Mouse (Mus musculus) ES-Bruce4 (cell line): ENCODE data around the gene AB124611. TPM values are rescaled to one million over a fixed set of nuclear protein-coding genes. Genes with fewer than 3 reads are reported as not detected.

ENCODE experiments used
- H3K27ac ChIP-seq: 2 replicates; pipeline ENCODE4 v1.5.1; 2012; ENCODE audit warnings: low read length, inconsistent platforms; ENCODE audit not compliant: insufficient read depth
- H3K27me3 ChIP-seq: 2 replicates; pipeline ENCODE4 v1.6.1; 2012; ENCODE audit warnings: mild to moderate bottlenecking, low read length, inconsistent platforms; ENCODE audit not compliant: control insufficient read depth, poor library complexity, insufficient read depth, severe bottlenecking
- H3K36me3 ChIP-seq: 2 replicates; pipeline ENCODE4 v1.6.1; 2012; ENCODE audit warnings: inconsistent platforms, mild to moderate bottlenecking, low read length, moderate library complexity; ENCODE audit not compliant: control insufficient read depth, poor library complexity, insufficient read depth, severe bottlenecking
- H3K4me1 ChIP-seq: one replicate; pipeline ENCODE4 v1.8.1; 2011; ENCODE audit warnings: low read length; ENCODE audit not compliant: control insufficient read depth, insufficient read depth
- H3K4me3 ChIP-seq: 2 replicates; pipeline ENCODE4 v1.5.1; 2011; ENCODE audit warnings: low read depth, mild to moderate bottlenecking, low read length
- H3K9ac ChIP-seq: 2 replicates; pipeline ENCODE4 v1.6.1; 2012; ENCODE audit warnings: low read depth, mild to moderate bottlenecking, inconsistent platforms; ENCODE audit not compliant: poor library complexity, severe bottlenecking
- H3K9me3 ChIP-seq: replicated peaks from 2 replicates; pipeline ENCODE4 v1.6.1; 2012; ENCODE audit warnings: mild to moderate bottlenecking, low read length, inconsistent platforms; ENCODE audit not compliant: control insufficient read depth, poor library complexity, insufficient read depth, severe bottlenecking
- CTCF ChIP-seq: IDR thresholded peaks from one replicate; pipeline ENCODE4 v1.8.1; 2011; ENCODE audit warnings: low read depth, low read length
- EP300 ChIP-seq: IDR thresholded peaks from 2 replicates; pipeline ENCODE4 v1.6.1; 2011; ENCODE audit warnings: low read depth, low read length; ENCODE audit not compliant: insufficient read depth
- POLR2A ChIP-seq: IDR thresholded peaks from one replicate; pipeline ENCODE4 v1.8.1; 2011; ENCODE audit warnings: low read length; ENCODE audit not compliant: insufficient read depth
- polyA plus RNA-seq: library from polyadenylated mRNA; stranded (reverse); fragments of >200 nt; gene quantifications from 2 replicates; pipeline ENCODE4 v1.2.4, GENCODE M21; 2011; ENCODE audit warnings: low read depth; ENCODE audit not compliant: missing spikeins, insufficient read depth, insufficient read length

AB124611 gene
- polyA plus RNA-seq, 1 experiment, result not detected

DNA sequence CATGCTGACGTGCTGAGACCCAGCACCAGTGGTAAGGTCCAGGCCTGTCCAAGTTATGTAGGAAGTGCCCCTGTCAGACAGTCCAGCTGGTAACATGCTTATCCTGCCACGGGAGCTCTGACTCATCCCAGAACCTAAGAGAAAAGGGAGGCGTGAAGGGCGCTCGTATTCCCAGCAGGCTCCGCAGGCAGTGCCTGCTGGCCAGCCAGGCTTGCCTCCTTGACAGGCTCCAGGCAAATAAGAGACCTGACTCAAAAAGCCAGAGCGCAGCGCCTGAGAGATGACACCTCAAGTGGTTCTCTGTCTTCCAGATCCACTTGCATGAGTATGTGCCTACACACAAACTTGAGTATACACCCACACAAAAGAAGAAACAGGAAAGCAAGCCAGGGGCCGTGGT is 31.2 kb upstream of the AB124611 start:
- H3K9ac ChIP-seq, result no peak overlapping the region
- no peak overlapping the region for H3K27ac ChIP-seq
- H3K9me3 ChIP-seq, result no peaks in the 10 kb centered on the region
- TF ChIP-seq EP300 (no peak), CTCF (no peak)
- H3K36me3 ChIP-seq, result no peaks in the 10 kb centered on the region; the same call in 1 of the 2 replicates
- H3K27me3 ChIP-seq, result no peaks in the 10 kb centered on the region
- H3K4me3 ChIP-seq, result no peak overlapping the region
- H3K4me1 ChIP-seq, result no peaks in the 10 kb centered on the region

DNA sequence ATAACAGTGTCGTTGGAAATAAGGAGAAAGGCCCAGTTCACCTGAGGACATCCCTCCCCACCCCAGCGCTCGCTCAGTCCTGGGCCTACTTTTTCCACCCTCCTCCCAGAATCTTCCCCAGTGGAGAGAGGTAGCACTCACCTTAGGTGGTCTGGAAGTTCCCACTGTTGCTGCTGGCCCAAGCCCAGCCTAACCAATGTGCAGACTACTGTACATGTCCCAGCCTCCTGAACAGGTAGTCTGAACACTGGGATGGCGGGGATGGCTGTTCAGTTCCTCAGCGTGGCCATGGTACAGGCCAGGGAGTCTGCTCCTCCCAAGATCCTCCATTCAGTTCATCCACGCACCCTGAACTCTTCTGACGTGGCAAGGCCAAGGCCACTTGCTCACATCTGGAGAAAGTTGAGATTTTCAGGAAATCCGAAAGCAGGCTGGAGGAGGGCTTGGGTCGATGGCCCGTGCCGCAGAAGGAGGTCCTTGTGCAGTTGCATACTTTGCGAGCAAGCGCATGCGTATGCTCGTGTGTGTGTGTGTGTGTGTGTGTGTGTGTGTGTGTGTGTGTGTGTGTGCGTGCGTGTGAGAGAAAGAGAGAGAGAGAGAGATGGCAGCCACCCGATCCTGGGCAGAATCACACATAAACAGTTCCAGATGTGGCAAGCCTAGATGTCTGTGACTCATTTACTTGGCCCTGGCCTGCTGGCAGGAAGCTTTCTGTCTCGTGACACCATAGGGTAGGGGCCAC is 29.5 kb upstream of the AB124611 start:
- no peak overlapping the region for H3K27ac ChIP-seq
- H3K9ac ChIP-seq, result no peak overlapping the region
- no peaks in the 10 kb centered on the region; the same call in 1 of the 2 replicates for H3K36me3 ChIP-seq
- TF ChIP-seq POLR2A (no peak), CTCF (no peak), EP300 (no peak)
- H3K4me3 ChIP-seq, result 0 out of 2 replicates have a peak overlapping the region, but pooled peaks have one; percentile 6
- H3K4me1 ChIP-seq, result no peaks in the 10 kb centered on the region
- no peaks in the 10 kb centered on the region for H3K9me3 ChIP-seq
- no peaks in the 10 kb centered on the region for H3K27me3 ChIP-seq

DNA sequence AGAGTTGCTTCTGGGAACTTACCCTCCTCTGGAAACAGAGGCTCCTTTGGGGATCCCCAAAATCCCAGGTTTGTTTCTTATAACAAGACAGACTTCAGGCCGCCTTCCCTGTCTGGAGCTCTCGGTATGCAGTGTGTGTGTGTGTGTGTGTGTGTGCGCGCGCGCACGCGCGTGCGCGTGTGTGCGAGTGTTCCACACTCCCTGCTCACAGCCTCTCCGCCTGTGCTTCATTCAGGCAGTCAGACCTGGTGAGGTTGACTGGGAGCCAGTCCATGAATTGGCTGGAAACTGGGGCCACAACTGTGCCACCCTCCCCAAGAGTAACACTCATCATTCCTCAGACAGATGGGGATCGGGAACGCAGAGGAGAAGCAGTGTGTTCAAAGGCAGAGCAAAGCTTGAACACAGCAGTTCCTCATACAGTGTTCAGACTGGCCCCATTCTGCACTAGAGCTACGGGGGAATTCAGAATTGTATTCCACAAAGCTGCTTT is 28.9 kb upstream of the AB124611 start:
- Histone ChIP-seq H3K4me1 (no peaks in the 10 kb centered on the region), H3K9ac (no peak overlapping the region), H3K36me3 (no peaks in the 10 kb centered on the region; the same call in 1 of the 2 replicates), H3K9me3 (no peaks in the 10 kb centered on the region), H3K4me3 (peak overlapping the region; percentile 15; the same call in 1 of the 2 replicates), H3K27ac (no peak overlapping the region), H3K27me3 (no peaks in the 10 kb centered on the region)
- TF ChIP-seq EP300 (no peak), POLR2A (no peak), CTCF (no peak)

DNA sequence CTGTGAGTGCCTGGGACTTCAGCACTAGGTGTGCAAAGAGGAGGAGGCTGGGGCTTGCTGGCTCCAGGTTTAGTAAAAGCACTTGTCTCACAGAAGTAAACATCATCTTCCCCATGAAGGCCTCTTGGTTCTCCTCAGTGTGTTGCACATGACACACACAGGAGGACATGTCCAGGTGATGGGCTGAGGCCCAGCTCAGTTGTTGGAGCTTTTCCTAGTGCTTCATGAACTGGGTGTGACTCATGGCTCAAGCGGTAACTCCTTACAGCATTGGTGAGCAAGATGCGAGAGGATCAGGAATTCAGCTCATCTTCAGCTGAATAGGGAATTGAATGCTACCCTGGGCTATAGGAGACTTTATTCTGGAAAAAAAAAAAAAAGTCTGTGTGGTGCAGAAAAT is 28.3 kb upstream of the AB124611 start:
- no peaks in the 10 kb centered on the region for H3K9me3 ChIP-seq
- H3K9ac ChIP-seq, result no peak overlapping the region
- no peak overlapping the region for H3K27ac ChIP-seq
- no peaks in the 10 kb centered on the region for H3K27me3 ChIP-seq
- no peaks in the 10 kb centered on the region for H3K4me1 ChIP-seq
- no peak overlapping the region for H3K4me3 ChIP-seq
- TF ChIP-seq POLR2A (no peak), EP300 (no peak), CTCF (no peak)
- H3K36me3 ChIP-seq, result no peaks in the 10 kb centered on the region; the same call in 1 of the 2 replicates

DNA sequence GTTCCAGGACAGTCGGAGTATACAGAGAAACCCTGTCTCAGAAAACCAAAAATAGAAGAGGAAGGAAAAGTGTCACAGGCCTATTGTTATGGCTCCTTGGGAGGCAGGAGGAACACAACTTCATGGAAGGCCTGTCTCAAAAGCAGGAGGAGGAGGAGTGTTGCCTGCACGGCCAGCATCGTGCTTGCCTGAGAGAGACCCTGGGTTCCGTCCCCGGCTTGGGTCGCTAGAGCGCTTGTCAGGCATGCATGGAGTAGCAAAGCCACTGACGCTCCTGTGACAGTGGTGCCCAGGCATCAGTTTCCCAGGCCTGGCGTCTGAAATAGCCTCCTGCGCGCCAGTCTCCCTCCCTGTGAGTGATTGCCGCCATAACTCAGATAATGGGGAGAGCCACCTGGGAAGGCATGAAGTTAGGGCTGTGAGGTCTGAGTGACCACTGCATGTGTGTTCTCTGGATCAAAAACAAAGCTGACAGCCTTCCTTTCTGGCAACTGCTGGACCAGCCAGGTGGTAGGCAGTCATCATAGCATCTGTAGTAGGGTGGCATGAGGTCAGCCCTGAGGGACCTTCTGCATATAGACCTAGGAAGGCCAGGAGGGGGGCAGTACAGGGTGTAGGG is 27.6 kb upstream of the AB124611 start:
- no peaks in the 10 kb centered on the region for H3K9me3 ChIP-seq
- no peaks in the 10 kb centered on the region for H3K27me3 ChIP-seq
- no peak overlapping the region for H3K9ac ChIP-seq
- TF ChIP-seq POLR2A (no peak), EP300 (no peak), CTCF (no peak)
- no peaks in the 10 kb centered on the region; the same call in 1 of the 2 replicates for H3K36me3 ChIP-seq
- no peak overlapping the region for H3K27ac ChIP-seq
- no peak overlapping the region for H3K4me3 ChIP-seq
- no peaks in the 10 kb centered on the region for H3K4me1 ChIP-seq

DNA sequence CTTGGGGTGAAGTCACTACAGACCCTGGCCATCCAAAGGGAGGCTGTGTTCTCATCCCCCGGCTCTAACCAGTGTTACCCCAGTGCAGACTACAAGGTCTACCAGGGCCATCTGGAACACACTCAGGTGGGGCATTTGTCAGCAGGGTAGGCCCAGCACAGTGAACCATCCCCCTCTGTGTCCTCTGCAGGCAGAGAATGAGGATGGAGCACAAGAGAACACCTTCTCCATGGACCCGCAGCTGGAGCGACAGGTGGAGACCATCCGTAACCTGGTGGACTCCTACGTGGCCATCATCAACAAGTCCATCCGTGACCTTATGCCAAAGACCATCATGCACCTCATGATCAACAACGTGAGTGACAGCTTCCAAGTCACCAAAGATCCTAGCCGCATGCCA is 22.6 kb upstream of the AB124611 start:
- Histone ChIP-seq H3K9ac (no peak overlapping the region), H3K9me3 (no peaks in the 10 kb centered on the region), H3K36me3 (peaks cover 21% of the 10 kb centered on the region), H3K4me3 (no peak overlapping the region), H3K27me3 (no peaks in the 10 kb centered on the region), H3K27ac (no peak overlapping the region), H3K4me1 (no peaks in the 10 kb centered on the region)
- TF ChIP-seq POLR2A, result no peak
